Mouse (Mus musculus) G1E (cell line): Measurements from ENCODE around the gene Galnt15.

Experiments
- CTCF ChIP-seq: IDR thresholded peaks from 2 replicates; pipeline ENCODE4 v1.5.1; 2012; ENCODE audit warnings: low read depth, low read length, inconsistent platforms, mixed read lengths
- GATA1 ChIP-seq: IDR thresholded peaks from 2 replicates; pipeline ENCODE4 v1.6.1; 2012; ENCODE audit warnings: borderline replicate concordance, low read length, inconsistent platforms, mixed read lengths
- GATA2 ChIP-seq: IDR thresholded peaks from 2 replicates; pipeline ENCODE4 v1.6.1; 2012; ENCODE audit warnings: low read depth, low read length, inconsistent platforms, borderline replicate concordance
- POLR2AphosphoS5 ChIP-seq: IDR thresholded peaks from 2 replicates; pipeline ENCODE4 v1.6.1; 2012; ENCODE audit warnings: low read depth, low read length, inconsistent platforms; ENCODE audit not compliant: insufficient replicate concordance
- TAL1 ChIP-seq: conservative IDR thresholded peaks from 2 replicates; pipeline ENCODE4 v1.6.1; 2012; ENCODE audit warnings: low read depth, low read length, inconsistent platforms, mixed read lengths

- no peak for TF ChIP-seq CTCF
- no peak for TF ChIP-seq POLR2AphosphoS5
- no peak for TF ChIP-seq TAL1
- no peak for TF ChIP-seq GATA1
- TF ChIP-seq GATA2, result no peak
Measured at GRCm38 (mm10) chr14:32030073-32030472, 1.3 kb downstream of the Galnt15 start.
